Mouse (Mus musculus) liver, embryonic 16.5 days (tissue): ENCODE data around the gene Tent2. TPM values are rescaled to one million over a fixed set of nuclear protein-coding genes. Genes with fewer than 3 reads are reported as not detected.
A peak's percentile ranks its signal among the peaks of the same experiment; 100 is the strongest.

ENCODE experiments used
- ATAC-seq: fragments of 200-750 bp; cut with Nextera tagmentation; 2 replicates; pipeline ENCODE4 v1.8.0; 2017; ENCODE audit warnings: low read depth, mild to moderate bottlenecking, moderate number of reproducible peaks, moderate library complexity
- H3K27ac ChIP-seq: fragments of 300-500 bp; sonication (generic); 2 replicates; pipeline ENCODE4 v1.5.1; 2014; ENCODE audit warnings: mild to moderate bottlenecking, low read length
- H3K27me3 ChIP-seq: fragments of 300-500 bp; sonication (generic); 2 replicates; pipeline ENCODE4 v1.6.1; 2014; ENCODE audit warnings: low read depth, low read length, mixed read lengths; ENCODE audit not compliant: control insufficient read depth, insufficient read depth
- H3K36me3 ChIP-seq: fragments of 300-500 bp; sonication (generic); 2 replicates; pipeline ENCODE4 v1.6.1; 2014; ENCODE audit warnings: mild to moderate bottlenecking; ENCODE audit not compliant: control insufficient read depth, insufficient read depth
- H3K4me1 ChIP-seq: fragments of 300-500 bp; sonication (generic); 2 replicates; pipeline ENCODE4 v1.6.1; 2014; ENCODE audit warnings: low read depth, low read length, mixed read lengths; ENCODE audit not compliant: control insufficient read depth
- H3K4me2 ChIP-seq: fragments of 300-500 bp; sonication (generic); 2 replicates; pipeline ENCODE4 v1.6.1; 2014; ENCODE audit warnings: low read depth, low read length, mixed read lengths
- H3K4me3 ChIP-seq: fragments of 300-500 bp; sonication (generic); 2 replicates; pipeline ENCODE4 v1.5.1; 2014; ENCODE audit warnings: low read depth, mild to moderate bottlenecking, low read length
- H3K9ac ChIP-seq: fragments of 300-500 bp; sonication (generic); 2 replicates; pipeline ENCODE4 v1.6.1; 2014; ENCODE audit warnings: low read depth, low read length
- H3K9me3 ChIP-seq: fragments of 300-500 bp; sonication (generic); replicated peaks from 2 replicates; pipeline ENCODE4 v1.6.1; 2016; ENCODE audit warnings: low read length; ENCODE audit not compliant: control insufficient read depth
- WGBS: fragments of 180-500 bp; shearing (Covaris S2); extraction: QIAGEN DNeasy Blood & Tissue Kit; methylation state at CpG from one replicate; pipeline ENCODE4 v1.1.7; 2014; ENCODE audit not compliant: insufficient replicate concordance; 5-methylcytosine and 5-hydroxymethylcytosine counted together
- polyA plus RNA-seq: library from polyadenylated mRNA; unstranded; fragments of >200 nt; fragmentation: Nextera tagmentation; extraction: Ambion mirVana; gene quantifications from 2 replicates; pipeline ENCODE4 v1.2.1, GENCODE M21; 2015

The Tent2 gene
- polyA plus RNA-seq: 30.3 and 30.8 TPM in 2 replicates

DNA sequence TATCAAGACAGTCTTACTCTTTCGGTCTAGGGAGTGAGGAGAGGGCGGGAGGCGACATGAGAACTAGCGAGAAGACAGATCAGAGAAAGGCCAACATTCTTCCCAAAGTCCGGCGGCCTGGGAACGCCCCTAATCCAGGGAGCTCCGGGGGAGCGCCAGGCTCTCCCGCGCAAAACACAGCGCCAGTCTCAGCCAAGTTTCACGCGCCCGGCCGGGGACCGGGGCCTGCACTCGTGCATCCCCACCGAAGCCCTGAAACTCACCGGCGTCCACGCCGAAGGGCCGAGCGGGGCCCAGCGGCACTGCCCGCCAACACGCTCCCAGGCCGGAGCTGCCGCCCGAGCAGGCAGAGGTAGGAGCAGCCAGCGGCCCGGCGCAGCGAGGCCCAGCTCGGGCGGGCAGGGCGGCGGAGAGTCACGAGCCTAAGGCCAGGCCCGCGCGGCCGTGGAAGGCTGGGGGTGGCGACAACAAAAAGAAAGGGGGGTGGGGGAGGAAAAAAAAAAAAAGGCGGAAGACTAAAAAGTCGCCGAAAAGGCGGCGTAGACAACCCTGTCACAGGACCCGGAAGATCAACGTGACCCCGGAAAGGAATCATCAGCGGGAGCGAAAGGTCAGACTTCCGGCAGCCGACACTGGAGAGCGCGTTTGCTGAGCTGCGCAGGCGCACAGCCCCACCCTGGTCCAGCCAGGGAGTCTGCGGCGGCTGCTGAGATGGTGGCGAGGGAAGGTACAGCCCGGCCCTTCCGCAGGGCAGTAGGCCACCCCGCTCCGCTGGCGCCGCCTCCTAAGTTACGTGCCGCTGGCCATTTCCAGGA, at the start of gene Tent2:
Tent2 (minus strand) TSS at position 555 of the 815 bp plus-strand sequence.
- ATAC-seq: peak; percentile 100
- WGBS: under 1% methylated on average over 69 of the region's 72 CpGs

GRCm38 (mm10) chr13:93241180-93241579, 49.0 kb upstream of the Tent2 start:
- Histone ChIP-seq H3K4me3 (no peak overlapping the region), H3K9ac (no peak overlapping the region), H3K36me3 (no peaks in the 10 kb centered on the region), H3K4me2 (no peak overlapping the region), H3K27me3 (no peaks in the 10 kb centered on the region), H3K27ac (no peak overlapping the region), H3K9me3 (no peaks in the 10 kb centered on the region), H3K4me1 (peaks cover 30% of the 10 kb centered on the region)
- no peak for ATAC-seq
- 73% methylated on average over 3 of the region's 3 CpGs for WGBS

More for the DNA sequence above, at the start of gene Tent2:
- H3K4me1 ChIP-seq: peaks cover 4% of the 10 kb centered on the region; the same call in 1 of the 2 replicates
- no peaks in the 10 kb centered on the region for H3K27me3 ChIP-seq
- H3K9me3 ChIP-seq: no peaks in the 10 kb centered on the region
- peak within 1 kb of the TSS; percentile 82 for H3K4me3 ChIP-seq
- peak within 1 kb of the TSS; percentile 82 for H3K4me2 ChIP-seq
- no peaks in the 10 kb centered on the region for H3K36me3 ChIP-seq
- peak within 1 kb of the TSS; percentile 92 for H3K27ac ChIP-seq
- peak within 1 kb of the TSS; percentile 88 for H3K9ac ChIP-seq

DNA sequence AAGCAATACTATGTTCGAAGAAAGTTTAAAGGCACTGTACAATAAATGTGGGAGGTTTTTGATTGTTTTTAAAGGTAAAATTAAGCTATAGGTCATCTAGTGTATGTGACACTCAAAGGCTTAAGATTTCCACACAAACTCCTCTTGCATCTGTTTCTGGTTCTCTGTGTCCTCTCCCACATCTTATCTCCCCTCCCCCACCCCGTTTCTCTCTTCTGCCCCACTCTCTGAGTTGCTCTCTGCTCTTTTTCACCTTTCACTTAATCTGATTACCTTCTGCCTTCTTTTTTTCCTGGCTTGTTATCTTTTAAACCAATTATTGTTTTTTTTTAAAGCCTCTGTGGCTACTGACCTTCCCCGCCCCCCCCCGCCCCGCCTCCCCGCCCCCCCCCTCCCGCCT, 47.4 kb upstream of the Tent2 start:
- H3K9ac ChIP-seq: no peak overlapping the region
- no peak for ATAC-seq
- H3K9me3 ChIP-seq: no peaks in the 10 kb centered on the region
- H3K27me3 ChIP-seq: no peaks in the 10 kb centered on the region
- H3K4me1 ChIP-seq: peaks cover 30% of the 10 kb centered on the region
- H3K36me3 ChIP-seq: no peaks in the 10 kb centered on the region
- peak overlapping the region; percentile 44 for H3K4me2 ChIP-seq
- 39% methylated on average over 6 of the region's 7 CpGs for WGBS
- no peak overlapping the region for H3K27ac ChIP-seq
- no peak overlapping the region for H3K4me3 ChIP-seq

DNA sequence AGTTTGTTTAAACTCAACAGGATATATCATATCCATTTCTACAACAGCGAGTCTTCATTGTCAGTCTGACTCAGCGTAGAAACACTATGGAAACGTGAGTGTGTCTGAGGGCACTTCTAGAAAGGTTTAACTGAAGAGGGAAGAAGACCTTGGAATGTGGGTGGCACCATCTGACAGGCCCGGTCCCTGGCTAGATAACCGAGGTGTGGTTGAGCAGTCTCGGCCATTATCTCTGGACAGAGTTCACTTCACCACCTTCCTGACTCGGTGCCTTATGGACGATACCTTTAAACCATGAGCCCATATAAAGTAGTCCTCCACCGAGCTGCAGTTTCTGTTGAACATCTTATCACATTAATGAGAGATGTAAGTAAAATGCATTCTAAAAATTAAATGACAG, 46.9 kb upstream of the Tent2 start:
- 22% methylated on average over 9 of the region's 9 CpGs for WGBS
- Histone ChIP-seq H3K36me3 (no peaks in the 10 kb centered on the region), H3K9ac (no peak overlapping the region), H3K4me1 (peaks cover 30% of the 10 kb centered on the region), H3K27ac (peak overlapping the region; percentile 36), H3K4me2 (peak overlapping the region; percentile 44), H3K4me3 (no peak overlapping the region), H3K27me3 (no peaks in the 10 kb centered on the region), H3K9me3 (no peaks in the 10 kb centered on the region)
- ATAC-seq: peak; percentile 82

DNA sequence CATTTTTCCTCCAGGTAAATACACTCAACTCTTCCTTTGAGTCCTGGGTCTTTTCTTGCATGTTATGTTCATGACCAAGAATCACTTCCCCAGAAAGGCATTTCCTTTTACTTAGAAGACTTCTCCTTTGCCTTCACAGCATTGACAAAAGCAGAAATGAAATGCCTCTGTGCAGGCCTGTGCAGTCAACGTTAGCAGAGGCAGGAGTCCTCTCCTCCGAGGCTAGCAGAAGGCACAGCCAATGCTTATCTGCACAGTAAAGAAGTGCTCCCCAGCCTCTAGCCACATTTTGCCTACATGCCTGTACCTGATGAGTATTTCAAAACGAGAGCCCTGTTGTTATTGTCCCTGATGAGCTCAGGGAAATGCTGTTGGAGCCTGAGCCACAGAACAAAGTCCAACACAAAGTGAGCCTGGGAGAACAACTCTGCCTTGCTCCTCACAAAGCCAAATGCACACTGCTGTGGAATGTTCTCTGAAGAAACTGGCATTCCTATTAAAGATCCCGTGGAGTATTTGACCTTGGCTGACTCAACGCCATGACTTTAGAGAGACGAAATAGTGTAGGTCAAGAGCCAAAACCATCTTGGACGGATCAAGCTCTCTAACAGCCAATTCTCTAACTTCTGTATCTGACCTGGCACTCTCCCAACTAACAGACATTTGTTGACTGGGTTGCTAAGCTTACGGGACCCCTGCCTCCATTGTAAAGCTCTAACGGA, 45.7 kb upstream of the Tent2 start:
- ATAC-seq: peak; percentile 27
- Histone ChIP-seq H3K9ac (no peak overlapping the region), H3K4me2 (no peak overlapping the region), H3K4me1 (peaks cover 30% of the 10 kb centered on the region), H3K4me3 (no peak overlapping the region), H3K27ac (peak overlapping the region; percentile 76), H3K36me3 (no peaks in the 10 kb centered on the region), H3K9me3 (no peaks in the 10 kb centered on the region), H3K27me3 (no peaks in the 10 kb centered on the region)
- 48% methylated on average over 9 of the region's 9 CpGs for WGBS

DNA sequence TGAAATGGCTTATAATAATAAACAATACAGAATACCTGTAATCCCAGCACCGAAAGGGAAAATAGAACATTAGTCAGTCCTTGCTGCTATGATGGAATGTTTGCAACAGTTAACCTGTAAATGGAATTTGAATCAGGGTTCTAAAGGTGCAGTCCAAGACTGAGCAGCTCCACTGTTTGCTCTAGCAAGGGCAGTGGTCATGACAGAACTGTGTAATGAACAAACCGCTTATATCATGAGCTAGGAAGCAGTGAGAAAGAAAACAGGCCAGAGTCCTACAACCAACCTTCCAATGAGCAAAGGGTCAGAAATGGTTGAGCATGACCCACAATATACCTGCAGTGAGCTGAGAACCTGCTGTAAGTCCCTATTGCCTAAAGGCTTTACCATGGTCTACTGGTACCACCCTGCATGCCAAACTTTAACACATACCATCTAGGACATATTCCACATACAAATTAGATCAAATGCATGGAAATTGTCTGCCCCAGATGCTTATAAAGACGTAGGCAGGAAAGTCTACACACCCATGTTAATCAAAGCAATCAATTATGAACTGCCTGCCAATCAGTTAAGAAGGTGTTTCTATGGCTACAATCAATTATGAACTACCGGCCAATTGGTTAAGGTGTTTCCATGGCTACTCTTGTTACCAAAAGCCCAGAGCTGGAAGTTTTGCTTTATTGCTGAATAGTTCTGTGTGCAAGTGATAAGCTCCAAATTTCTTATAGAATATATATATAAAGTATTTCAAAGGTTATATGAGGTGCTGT, 42.3 kb upstream of the Tent2 start:
- Histone ChIP-seq H3K4me1 (peaks cover 19% of the 10 kb centered on the region), H3K27me3 (no peaks in the 10 kb centered on the region), H3K4me2 (no peak overlapping the region), H3K4me3 (no peak overlapping the region), H3K9ac (no peak overlapping the region), H3K9me3 (no peaks in the 10 kb centered on the region), H3K36me3 (no peaks in the 10 kb centered on the region), H3K27ac (peak overlapping the region; percentile 50)
- 62% methylated on average over 4 of the region's 4 CpGs for WGBS
- ATAC-seq: peak; percentile 80

DNA sequence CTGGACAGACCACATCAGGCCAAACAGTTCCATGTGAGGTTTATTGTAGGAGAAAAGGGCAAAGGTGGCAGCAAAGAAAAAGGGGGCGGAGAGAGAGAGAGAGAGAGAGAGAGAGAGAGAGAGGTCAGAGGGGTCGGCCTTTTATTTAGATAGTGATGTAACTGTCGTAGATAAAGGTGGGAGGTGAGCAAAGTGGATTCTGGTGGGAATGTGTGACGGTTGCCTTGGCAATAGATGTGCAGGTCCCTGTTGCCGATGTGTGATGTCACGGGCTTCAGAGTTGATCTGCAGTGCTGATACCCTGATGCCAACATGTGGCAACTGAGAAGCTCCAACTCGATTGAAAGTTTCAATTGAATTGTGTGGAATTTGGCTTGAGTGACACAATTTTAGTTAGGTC, 40.1 kb upstream of the Tent2 start:
- WGBS: 57% methylated on average over 7 of the region's 7 CpGs
- no peak overlapping the region for H3K4me3 ChIP-seq
- H3K9ac ChIP-seq: no peak overlapping the region
- H3K9me3 ChIP-seq: no peaks in the 10 kb centered on the region
- H3K36me3 ChIP-seq: no peaks in the 10 kb centered on the region
- H3K4me1 ChIP-seq: peaks cover under 1% of the 10 kb centered on the region
- ATAC-seq: peak; percentile 59
- no peaks in the 10 kb centered on the region for H3K27me3 ChIP-seq
- H3K4me2 ChIP-seq: no peak overlapping the region
- H3K27ac ChIP-seq: no peak overlapping the region; the same call in 1 of the 2 replicates

DNA sequence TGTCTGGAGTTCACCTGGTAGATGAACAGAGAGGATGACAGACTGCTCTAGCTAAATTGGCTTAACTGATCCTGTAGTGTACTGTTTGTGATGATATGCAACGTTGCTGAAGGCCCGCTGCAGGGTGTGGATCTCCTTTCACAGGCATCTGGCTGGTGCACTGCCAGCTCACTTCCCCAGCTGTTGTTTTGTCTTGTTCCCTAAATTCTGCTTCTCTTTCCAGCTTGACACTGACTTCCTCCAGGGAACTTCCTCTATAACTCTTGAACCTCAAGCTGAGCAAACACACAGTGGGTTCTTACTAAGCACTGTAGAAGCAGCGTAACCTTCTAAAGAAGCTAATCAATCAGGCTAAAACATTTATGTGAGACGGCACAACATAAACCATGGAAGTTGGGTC, 38.8 kb upstream of the Tent2 start:
- Histone ChIP-seq H3K4me2 (no peak overlapping the region), H3K9ac (no peak overlapping the region), H3K4me1 (no peaks in the 10 kb centered on the region), H3K27me3 (no peaks in the 10 kb centered on the region), H3K36me3 (no peaks in the 10 kb centered on the region), H3K4me3 (no peak overlapping the region), H3K27ac (no peak overlapping the region), H3K9me3 (no peaks in the 10 kb centered on the region)
- 21% methylated on average over 4 of the region's 4 CpGs for WGBS
- no peak for ATAC-seq
